Mouse (Mus musculus): ENCODE results near the gene Klhl15. TPM values are rescaled to one million over a fixed set of nuclear protein-coding genes. Genes with fewer than 3 reads are reported as not detected.
"Not testable (repeated sequence)": the region's sequence is repeated elsewhere in the genome, so short reads cannot be mapped to it uniquely, and the experiment has no call there.

Klhl15 gene
- total RNA-seq (2021) = 1 to 10 TPM; 6.5 to 8.0 TPM

GRCm38 (mm10) chrX:94234532-94235189 is at the start of gene Klhl15:
Gene Klhl15, plus strand, starts transcription at chrX:94234599.
- DNase-seq (ENCODE audit: low spot score) = peak; percentile 68
- intact Hi-C loops (cut with DNase I) = loop anchor here (5.0 kb wide), 1 partner anchor 128 kb away; no protein-coding TSS in a partner anchor

GRCm38 (mm10) chrX:94185156-94185555 is 49.2 kb upstream of the Klhl15 start:
- intact Hi-C loops (cut with DNase I) = no loop called here
- no peak for DNase-seq (ENCODE audit: low spot score)

GRCm38 (mm10) chrX:94193901-94194300 is 40.5 kb upstream of the Klhl15 start:
- intact Hi-C loops (cut with DNase I); DNase-seq (ENCODE audit: low spot score): not testable (repeated sequence)

- no peak for DNase-seq (ENCODE audit: low spot score)
- intact Hi-C loops (cut with DNase I) = loop anchor here (2.0 kb wide), 1 partner anchor 15 kb away; the partner anchor contains the start of gene Eif2s3x
Observed at GRCm38 (mm10) chrX:94197789-94198188, 36.6 kb upstream of the Klhl15 start.

GRCm38 (mm10) chrX:94212264-94212596 is 22.2 kb upstream of the Klhl15 start:
- no peak for DNase-seq (ENCODE audit: low spot score)

GRCm38 (mm10) chrX:94212597-94213321 is 21.6 kb upstream of the Klhl15 start, which contains the start of gene Eif2s3x:
Gene Eif2s3x, minus strand, starts transcription at chrX:94212862.
- intact Hi-C loops (cut with DNase I) = loop anchor here (1.0 to 2.0 kb wide), 2 partner anchors 14 to 31 kb away; no protein-coding TSS in a partner anchor
- peak; percentile 77 for DNase-seq (ENCODE audit: low spot score)

More at GRCm38 (mm10) chrX:94212264-94212596, 22.2 kb upstream of the Klhl15 start:
- intact Hi-C loops (cut with DNase I) = loop anchor here (1.0 to 2.0 kb wide), 2 partner anchors 13 to 31 kb away; no protein-coding TSS in a partner anchor

GRCm38 (mm10) chrX:94213384-94213783 is 21.0 kb upstream of the Klhl15 start:
- no peak for DNase-seq (ENCODE audit: low spot score)
- intact Hi-C loops (cut with DNase I) = loop anchor here (2.0 kb wide), 1 partner anchor 15 kb away; no protein-coding TSS in a partner anchor

GRCm38 (mm10) chrX:94233432-94233831 is 967 bp upstream of the Klhl15 start:
- no peak for DNase-seq (ENCODE audit: low spot score)
- intact Hi-C loops (cut with DNase I) = loop anchor here (5.0 kb wide), 1 partner anchor 129 kb away; no protein-coding TSS in a partner anchor

GRCm38 (mm10) chrX:94233936-94234531 is 365 bp upstream of the Klhl15 start:
- intact Hi-C loops (cut with DNase I) = loop anchor here (5.0 kb wide), 1 partner anchor 128 kb away; no protein-coding TSS in a partner anchor
- DNase-seq (ENCODE audit: low spot score) = no peak

- DNase-seq (ENCODE audit: low spot score) = no peak
- intact Hi-C loops (cut with DNase I) = no loop called here
Observed at GRCm38 (mm10) chrX:94235190-94235555, 774 bp downstream of the Klhl15 start.

GRCm38 (mm10) chrX:94235601-94236000 is 1.2 kb downstream of the Klhl15 start:
- intact Hi-C loops (cut with DNase I) = no loop called here

GRCm38 (mm10) chrX:94288923-94289322 is 54.5 kb downstream of the Klhl15 start:
- intact Hi-C loops (cut with DNase I) = loop anchor here (1.0 kb wide), 1 partner anchor 77 kb away; the partner anchor contains the start of gene Fam90a1b
- DNase-seq (ENCODE audit: low spot score) = no peak

More at GRCm38 (mm10) chrX:94235601-94236000, 1.2 kb downstream of the Klhl15 start:
- DNase-seq (ENCODE audit: low spot score) = no peak

GRCm38 (mm10) chrX:94302928-94303327 is 68.5 kb downstream of the Klhl15 start:
- no peak for DNase-seq (ENCODE audit: low spot score)
- intact Hi-C loops (cut with DNase I) = no loop called here

GRCm38 (mm10) chrX:94321036-94321902 is 86.9 kb downstream of the Klhl15 start:
- DNase-seq (ENCODE audit: low spot score) = no peak
- intact Hi-C loops (cut with DNase I) = no loop called here

Small RNA genes within 50 kb of the gene (microRNA-seq; reads per million reads assigned to microRNA genes)
- gene Mir7673 = not detected

Other genes with a start within 250 kb of the Klhl15 start
- gene Zfx, start 110.9 kb upstream of the Klhl15 start, total RNA-seq (2021) = 10 to 100 TPM; 21.5 to 25.9 TPM
- 100 to 1,000 TPM in 1 of 2 experiments, 10 to 100 TPM in 1; 90.8 to 166 TPM for gene Eif2s3x, start 21.7 kb upstream of the Klhl15 start, total RNA-seq (2021)
- not detected for gene Fam90a1b, start 132.2 kb downstream of the Klhl15 start, total RNA-seq (2021)
- gene Apoo, start 132.5 kb downstream of the Klhl15 start, total RNA-seq (2021) = 100 to 1,000 TPM; 207 to 242 TPM

Measured in heart, postnatal 25 days (tissue).